Mouse (Mus musculus) lung, postnatal 36 days (tissue): ENCODE measurements around the gene Cdk19.
A peak's percentile ranks its signal among the peaks of the same experiment; 100 is the strongest.

Experiments used
- DNase-seq: peaks from one replicate; pipeline ENCODE4 v3.0.0; 2022; ENCODE audit warnings: mixed read lengths

The Cdk19 gene

GRCm38 (mm10) chr10:40339351-40339964, at the start of gene Cdk19:
Gene Cdk19, plus strand, starts transcription at chr10:40339564.
- no peak for DNase-seq

GRCm38 (mm10) chr10:40292640-40293039, 46.7 kb upstream of the Cdk19 start:
- no peak for DNase-seq

- peak; percentile 90 for DNase-seq
Measured at GRCm38 (mm10) chr10:40300648-40301171, 38.7 kb upstream of the Cdk19 start.

- peak; percentile 17 for DNase-seq
Measured at GRCm38 (mm10) chr10:40301181-40302075, 37.9 kb upstream of the Cdk19 start.

GRCm38 (mm10) chr10:40302140-40302985, 37.0 kb upstream of the Cdk19 start, which contains the start of gene Amd1:
Gene Amd1, minus strand, starts transcription at chr10:40302186.
- peak; percentile 100 for DNase-seq

GRCm38 (mm10) chr10:40305989-40306388, 33.4 kb upstream of the Cdk19 start:
- no peak for DNase-seq

- no peak for DNase-seq
Measured at GRCm38 (mm10) chr10:40307826-40308583, 31.4 kb upstream of the Cdk19 start.

GRCm38 (mm10) chr10:40309884-40310635, 29.3 kb upstream of the Cdk19 start:
- peak; percentile 42 for DNase-seq

- no peak for DNase-seq
Measured at GRCm38 (mm10) chr10:40312781-40313180, 26.6 kb upstream of the Cdk19 start.

- DNase-seq, result no peak
Measured at GRCm38 (mm10) chr10:40316841-40317585, 22.4 kb upstream of the Cdk19 start.

GRCm38 (mm10) chr10:40320306-40320705, 19.1 kb upstream of the Cdk19 start:
- DNase-seq, result no peak

GRCm38 (mm10) chr10:40328004-40328551, 11.3 kb upstream of the Cdk19 start:
- DNase-seq, result peak; percentile 58

- no peak for DNase-seq
Measured at GRCm38 (mm10) chr10:40330262-40330661, 9.1 kb upstream of the Cdk19 start.

GRCm38 (mm10) chr10:40332864-40333263, 6.5 kb upstream of the Cdk19 start:
- DNase-seq, result peak; percentile 35

- DNase-seq, result no peak
Measured at GRCm38 (mm10) chr10:40342036-40342435, 2.7 kb downstream of the Cdk19 start.

GRCm38 (mm10) chr10:40346776-40347403, 7.5 kb downstream of the Cdk19 start:
- DNase-seq, result no peak

GRCm38 (mm10) chr10:40347461-40347954, 8.1 kb downstream of the Cdk19 start:
- no peak for DNase-seq

- DNase-seq, result peak; percentile 100
Measured at GRCm38 (mm10) chr10:40348566-40349536, 9.5 kb downstream of the Cdk19 start.
